Mouse (Mus musculus) CD4-positive, CD25-positive, alpha-beta regulatory T cell, adult 4 months (primary cell): Measurements from ENCODE around the gene Kcnt2. TPM values are rescaled to one million over a fixed set of nuclear protein-coding genes. Genes with fewer than 3 reads are reported as not detected.

ENCODE experiments used
- ATAC-seq: one replicate; pipeline ENCODE4 v1.8.0; 2017
- polyA plus RNA-seq, 2 experiments: library from polyadenylated mRNA; unstranded; fragments of 100-300 nt; shearing (Covaris generic); gene quantifications; one replicate each; pipeline ENCODE4 v1.2.1; 2017

The Kcnt2 gene
- polyA plus RNA-seq, 2 experiments from 2014 or later: not detected

DNA sequence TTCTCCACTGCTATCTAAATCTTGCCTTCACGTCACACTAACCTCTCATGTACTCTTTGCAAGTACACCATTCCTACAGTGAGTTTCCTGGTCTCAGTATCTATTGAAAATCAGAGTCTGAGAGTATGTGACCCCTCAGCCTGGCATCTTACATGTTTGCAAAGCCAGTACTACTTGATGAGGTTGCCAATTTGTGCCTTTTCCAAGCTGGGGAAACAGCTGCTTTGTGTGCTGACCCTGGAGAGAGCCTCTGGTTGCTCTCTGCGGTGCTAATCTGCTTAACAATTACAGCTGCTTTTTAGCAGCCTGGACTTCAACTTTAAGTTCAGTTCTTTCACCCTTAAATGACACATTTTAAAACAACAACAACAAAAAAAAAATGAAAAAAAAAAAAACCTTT is 133.6 kb downstream of the Kcnt2 start:
- no peak for ATAC-seq

DNA sequence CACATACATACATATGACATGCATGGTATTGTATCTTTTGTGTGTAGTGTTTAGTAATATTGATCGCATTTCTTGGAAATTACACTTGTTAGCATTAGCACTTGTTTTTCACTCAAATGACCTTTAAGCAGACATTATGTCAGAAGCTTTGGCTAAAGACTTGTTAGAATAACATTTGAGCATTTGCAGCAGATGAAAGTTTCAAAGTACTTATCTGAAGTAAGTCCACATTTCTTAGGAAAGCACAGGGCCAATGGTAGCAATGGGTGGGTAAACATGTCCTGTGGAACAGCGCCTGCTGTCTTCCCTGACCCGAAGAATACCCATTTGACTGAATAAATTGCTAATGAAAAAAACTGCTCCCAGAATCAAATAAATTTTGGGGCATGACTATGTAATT is 135.1 kb downstream of the Kcnt2 start:
- no peak for ATAC-seq

DNA sequence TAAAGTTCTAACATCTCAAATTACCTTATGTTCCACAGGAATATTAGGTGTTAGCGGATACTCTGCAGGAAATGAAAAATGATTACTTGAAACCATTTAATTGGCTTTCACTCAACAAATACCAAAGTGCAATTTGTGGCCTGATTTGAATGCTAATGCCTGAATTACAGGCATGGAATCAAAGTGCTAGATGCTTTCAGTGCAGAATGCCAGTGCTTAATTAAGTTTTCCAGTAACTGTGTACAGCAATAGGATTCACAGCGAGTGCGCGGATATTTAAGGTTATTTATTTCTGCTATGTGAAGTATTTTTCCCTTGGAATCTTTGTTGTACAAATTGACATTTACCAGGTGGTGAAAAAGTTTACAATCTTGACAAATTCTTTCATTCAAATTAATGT is 144.3 kb downstream of the Kcnt2 start:
- no peak for ATAC-seq

DNA sequence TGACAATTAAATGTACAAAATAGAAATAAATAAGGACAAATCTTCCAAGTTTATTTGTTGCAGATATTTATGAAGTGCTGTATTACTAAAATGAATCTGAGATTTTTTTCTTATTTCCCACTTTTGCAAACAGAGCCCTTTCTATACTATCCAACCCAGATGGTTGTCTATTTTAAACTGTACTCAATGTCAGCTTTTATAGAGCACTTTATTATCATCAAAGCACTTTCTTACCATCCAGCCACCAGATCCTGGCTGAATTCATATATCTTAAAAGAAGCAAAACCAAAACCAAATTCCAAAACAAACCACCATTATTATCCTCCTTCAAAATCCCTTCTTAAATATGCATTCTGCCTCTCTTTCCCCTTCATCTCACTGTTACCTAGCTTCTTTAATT is 151.8 kb downstream of the Kcnt2 start:
- ATAC-seq: no peak

DNA sequence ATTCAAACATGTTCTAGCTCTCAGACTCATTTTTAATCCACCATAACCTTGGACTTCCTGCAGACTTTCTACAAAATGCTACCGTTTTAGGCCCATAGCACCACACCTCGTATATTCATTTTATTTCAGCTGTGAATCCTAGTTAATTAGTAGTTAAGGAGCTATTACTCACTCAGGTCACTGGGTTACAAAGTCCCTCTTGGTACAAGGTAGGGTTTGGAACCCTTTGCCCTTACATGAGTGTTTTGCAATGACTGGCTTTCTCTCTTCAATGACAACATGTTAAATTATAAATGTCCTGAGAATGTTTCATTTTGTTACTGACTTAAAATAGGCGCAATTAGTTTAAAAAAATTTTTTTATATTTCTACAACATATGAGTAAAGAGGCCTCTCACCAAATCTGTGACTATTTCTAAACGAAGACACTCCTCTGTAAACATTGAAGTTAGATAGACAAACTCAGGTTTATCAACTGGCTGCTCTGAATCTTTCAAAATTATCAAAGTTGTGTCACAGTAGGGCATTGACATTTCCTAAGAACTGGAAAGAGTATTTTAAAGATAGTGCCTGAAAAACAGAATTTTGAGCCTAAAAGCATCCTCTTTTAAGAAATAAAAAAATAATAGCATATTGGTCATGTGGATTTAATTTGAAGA is 160.8 kb downstream of the Kcnt2 start:
- no peak for ATAC-seq

DNA sequence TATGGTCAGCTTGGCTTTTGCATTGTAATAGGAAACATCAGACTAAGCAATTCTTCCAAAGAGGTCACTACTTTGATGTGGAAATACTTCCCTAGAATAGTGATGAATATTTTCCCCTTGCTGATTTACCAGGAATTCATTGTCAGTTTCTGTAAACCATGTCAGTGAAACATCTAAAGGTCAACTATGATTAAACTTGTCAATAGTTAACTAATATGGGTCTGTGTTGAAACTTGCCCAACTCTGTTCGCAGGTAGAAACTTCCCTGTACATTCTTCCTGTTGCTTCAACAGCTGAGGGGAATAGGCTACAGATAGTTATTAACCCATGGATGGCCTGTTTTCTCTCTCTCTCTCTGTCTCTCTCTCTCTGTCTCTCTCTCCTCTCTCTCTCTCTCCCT is 169.8 kb downstream of the Kcnt2 start:
- no peak for ATAC-seq

DNA sequence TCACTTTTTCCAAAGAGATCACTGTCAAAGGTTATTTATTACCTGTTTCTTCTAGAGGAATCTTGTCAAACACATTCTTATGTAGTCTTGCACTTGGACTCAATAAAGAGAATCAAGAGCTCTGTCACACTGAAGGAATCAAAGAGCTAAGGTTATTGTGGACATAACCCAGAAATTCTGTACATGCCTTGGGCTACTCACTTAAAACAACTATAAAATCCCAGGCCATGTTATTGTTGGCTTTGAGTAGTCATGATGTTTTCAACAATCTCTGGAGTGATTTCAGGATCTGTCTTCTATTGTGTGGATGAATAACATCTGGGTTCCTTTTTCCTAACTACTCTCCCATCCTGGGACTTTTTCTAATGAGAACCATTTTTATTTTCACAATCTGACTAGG is 177.0 kb downstream of the Kcnt2 start:
- ATAC-seq: no peak

DNA sequence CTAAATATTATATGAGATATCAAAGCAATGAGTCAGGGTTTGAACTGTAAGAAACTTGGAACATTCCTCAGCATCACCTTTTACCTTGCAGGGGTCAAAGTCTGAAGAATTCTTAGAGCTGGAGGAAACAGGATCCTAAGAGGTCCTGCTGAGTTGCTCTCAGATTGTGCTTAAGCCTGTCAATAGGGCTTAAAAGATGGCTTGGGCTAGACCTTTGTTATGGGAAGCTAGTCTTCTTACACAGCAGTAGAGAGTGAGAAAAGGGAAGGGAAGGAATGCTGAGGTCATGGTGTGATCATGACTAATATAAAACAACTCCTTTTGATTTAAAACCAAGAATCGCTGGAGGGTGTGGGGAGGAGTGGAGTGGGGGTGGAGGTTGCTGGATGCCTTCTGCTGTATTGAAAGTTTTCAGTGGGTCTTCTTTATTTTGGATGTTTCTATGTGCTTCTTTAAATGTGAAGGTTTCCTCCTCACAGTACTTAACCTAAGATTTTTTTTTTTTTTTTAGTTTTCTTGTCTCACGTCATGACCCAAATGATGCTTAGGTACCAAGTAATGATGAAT is 183.4 kb downstream of the Kcnt2 start:
- no peak for ATAC-seq

DNA sequence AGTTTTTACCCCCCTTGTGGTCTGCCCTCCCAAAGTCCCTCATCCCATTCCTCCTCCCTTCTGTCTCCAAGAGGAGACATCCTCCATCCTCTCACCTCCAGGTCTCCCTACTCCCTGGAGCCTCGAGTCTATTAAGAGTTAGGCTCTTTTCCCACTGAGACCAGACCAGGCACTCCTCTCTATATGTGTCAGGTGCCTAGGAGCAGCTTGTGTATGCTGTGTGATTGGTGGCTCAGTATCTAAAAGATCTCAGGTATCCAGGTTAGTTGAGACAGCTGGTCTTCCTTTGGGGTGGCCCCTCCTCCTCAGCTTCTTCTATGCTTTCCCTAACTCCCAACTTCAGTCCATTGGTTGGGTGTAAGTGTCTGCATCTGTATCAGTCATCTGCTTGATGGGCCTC is 186.1 kb downstream of the Kcnt2 start:
- no peak for ATAC-seq

DNA sequence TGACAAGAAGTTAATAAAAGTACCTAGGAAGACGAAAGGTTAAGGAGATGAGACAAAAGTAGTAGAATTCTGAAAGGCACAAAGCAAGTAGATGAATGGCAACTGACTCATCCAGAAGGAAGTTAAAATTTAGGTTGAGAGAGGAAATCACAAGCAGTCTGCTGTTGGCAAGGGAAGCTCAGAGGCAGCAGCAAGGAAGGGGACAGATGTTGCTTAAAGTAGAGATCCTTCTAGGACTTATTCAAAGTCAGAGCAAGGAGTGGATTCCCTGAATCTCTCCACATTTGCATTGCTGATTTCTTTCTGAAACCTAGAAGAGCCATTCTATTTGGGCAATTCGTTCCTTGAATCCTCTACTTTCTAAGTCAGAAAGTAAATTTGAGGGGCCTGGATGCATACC is 188.8 kb downstream of the Kcnt2 start:
- ATAC-seq: no peak

DNA sequence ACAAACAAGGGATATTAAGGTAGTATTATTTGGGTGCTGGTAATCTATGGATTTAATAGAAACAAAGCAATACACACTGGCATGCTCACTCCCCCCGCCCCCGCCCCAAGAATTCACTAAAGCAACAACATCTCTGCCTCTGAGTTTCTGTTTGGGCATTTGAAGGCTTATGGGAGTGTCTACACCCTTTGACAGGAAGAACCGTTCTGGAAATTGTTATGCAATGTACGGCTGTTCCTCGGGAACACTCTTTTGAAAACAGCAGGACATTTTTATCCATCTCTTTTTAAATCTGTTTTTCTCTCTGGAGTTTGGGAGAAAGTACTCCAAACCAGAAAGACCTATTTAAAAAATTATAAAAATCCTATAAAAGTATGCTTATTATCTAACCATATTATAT is 192.2 kb downstream of the Kcnt2 start:
- no peak for ATAC-seq

DNA sequence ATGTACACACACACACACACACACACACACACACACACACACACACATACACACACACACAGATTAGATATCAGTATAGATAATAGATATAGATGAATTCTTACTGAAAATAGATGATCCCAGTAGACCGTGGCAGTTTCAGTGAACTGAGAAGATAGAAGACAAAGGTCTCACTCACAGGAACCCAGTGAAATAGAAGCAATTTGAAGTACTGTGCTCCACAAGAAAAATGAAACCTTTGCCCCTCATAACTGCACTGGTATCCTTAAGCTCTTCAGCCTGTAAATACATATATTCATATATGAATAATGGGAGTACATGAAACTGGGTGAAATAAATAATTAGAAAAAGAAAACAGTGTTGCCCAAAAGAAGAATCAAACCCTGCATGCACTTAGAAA is 197.9 kb downstream of the Kcnt2 start:
- no peak for ATAC-seq

DNA sequence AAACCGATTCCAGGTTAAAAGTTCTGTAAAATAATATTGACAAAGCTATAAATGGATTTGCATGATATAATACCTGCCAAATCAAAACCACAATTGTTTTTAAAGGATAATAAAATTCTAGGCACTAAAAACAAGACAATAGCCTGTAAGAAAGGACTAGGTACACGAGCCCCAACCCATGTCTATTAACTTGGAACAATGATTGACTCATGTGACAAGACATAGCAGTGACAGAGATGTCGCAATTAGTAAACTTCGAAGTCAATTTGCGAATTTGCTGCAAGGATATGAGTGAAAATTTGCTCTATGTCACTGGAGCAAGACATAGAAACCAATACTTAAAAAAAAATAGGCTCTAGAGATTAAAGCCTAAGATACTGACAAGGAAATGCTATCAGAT is 198.4 kb downstream of the Kcnt2 start:
- ATAC-seq: no peak

DNA sequence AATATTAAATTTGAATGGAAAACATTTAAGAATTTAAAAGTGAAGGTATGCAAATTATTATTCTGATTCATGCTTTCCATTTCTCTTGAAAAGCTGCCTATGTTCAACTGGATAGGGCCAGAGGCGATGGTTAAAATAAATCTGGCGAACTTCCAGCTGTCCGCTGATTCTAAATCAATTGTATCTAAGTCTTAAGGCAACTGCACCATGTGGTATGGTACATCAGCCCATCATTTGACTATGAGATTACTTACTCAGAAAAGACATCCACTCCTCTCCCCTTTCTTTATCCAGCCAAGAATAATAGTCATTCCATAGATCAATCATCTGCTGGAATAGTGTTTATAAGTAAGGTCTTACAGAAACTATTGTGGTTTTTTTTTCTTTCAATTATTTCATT is 205.5 kb downstream of the Kcnt2 start:
- no peak for ATAC-seq

DNA sequence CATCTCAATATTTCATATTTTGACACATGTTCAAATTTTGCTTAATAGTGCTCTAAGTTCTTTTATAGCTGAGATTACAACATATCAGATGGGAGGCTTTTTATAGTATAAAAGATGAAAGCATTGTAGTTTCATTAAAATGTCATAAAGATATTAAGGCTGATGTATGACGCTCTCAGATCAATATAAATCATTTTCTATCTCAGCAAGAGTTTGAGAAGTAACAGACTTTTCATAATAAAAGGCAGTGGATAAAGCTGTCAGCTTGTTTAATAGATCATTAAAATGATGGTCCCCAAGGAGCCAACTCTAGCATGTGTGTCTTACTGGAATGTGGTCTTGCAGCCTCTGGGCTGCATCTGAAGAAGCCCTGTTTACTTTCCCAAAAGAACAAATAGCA is 206.0 kb downstream of the Kcnt2 start:
- no peak for ATAC-seq

DNA sequence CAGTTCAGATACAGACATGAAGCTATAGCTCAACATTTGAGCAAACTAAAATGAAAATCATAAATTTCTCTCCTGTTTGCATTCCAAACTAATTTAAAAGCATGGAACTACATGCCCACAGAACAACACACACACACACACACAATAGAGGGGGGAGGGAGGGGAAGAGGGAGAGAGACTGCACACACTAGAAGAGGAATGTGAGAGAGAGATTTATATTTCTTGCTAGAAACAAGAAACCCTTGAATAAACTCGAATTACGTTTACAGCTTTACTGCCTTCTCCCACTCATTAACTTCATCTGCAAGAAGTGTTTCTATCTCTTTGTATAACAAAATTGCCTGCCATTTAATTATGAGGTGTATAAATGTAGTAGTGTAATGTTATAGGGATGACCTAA is 209.9 kb downstream of the Kcnt2 start:
- ATAC-seq: no peak

DNA sequence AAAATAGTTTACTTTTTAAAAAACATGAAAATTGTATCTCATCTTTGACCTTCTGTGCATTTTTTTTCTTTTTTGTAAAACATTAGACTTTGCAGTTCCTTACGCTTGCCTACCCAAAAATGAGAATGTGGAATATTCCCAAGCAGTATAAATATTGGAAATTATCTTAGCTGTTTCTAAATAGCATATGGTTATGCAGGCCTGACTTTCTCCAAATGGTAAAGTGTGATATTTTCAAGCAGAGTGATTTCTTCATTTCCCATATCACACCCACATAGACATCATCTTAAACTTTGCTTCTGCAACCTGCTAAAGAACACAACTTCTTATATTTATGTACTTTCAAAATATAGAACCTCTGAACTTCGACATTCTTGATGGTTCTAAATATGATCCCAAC is 210.9 kb downstream of the Kcnt2 start:
- no peak for ATAC-seq

DNA sequence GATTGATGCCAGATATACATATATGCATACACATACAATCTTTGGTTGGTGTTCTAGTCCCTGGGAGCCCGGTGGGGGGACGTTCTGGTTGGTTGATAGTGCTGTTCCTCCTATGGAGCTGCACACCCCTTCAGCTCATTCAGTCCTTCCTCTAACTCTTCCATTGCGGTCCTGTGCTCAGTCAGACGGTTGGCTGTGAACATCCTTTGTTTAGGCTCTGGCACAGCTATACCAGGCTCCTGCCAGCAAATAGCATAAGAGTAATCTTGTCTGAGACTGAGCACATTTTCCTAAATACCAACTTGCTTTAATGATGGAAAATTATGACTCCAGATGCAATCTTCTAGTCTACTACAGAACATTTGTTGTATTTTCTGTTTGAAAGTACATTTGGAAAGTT is 222.4 kb downstream of the Kcnt2 start:
- no peak for ATAC-seq

DNA sequence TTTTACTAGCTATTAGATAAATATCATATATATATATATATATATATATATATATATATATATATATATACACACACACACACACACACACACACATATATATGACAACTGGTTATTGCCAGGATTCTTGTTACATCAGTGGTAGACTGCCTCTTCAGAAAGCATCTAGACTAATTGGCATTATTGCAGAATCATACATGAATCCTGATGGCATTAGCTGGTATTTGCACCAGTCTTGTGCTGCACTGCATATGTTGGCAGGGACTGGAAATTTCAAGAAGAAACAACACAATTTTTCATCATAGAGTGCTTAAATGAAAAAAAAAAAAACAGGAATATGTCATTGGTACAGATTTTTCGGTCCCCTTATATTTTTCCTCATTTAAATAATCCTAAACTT is 223.6 kb downstream of the Kcnt2 start:
- ATAC-seq: no peak

DNA sequence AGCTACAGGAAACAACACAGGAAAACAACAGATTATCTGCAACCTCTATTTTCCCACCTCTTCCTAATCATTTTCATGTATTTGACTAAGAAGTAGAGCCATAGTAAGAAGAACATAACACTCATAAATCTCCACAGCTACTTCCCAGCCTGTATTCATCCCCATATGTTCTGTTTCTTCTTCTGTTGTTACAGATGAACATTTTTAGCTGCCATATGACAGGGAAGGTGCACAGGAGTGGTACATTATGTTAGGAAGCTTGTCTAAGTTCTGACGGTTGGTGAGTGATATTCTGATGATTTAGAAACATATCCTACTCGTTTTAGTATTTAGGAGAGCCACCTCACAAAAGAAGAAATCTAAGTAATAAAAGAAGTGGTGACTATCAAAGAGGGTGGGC is 231.0 kb downstream of the Kcnt2 start:
- no peak for ATAC-seq

DNA sequence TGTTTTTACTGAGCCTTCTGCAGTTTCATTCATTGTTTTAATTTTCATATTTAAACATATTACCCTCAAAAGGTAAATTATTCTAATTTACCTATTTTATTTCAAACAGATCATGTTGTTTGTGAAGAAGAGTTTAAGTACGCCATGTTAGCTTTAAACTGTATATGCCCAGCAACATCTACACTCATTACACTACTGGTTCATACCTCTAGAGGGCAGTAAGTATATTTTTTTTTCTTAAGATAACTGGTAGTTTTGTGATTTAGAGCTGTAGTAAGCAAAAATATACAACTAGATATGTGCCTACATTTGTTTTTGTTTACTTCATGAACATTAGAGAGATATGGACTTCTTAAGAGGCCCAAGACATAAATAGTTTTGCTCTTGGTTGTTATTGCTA is 238.1 kb downstream of the Kcnt2 start:
- ATAC-seq: no peak

DNA sequence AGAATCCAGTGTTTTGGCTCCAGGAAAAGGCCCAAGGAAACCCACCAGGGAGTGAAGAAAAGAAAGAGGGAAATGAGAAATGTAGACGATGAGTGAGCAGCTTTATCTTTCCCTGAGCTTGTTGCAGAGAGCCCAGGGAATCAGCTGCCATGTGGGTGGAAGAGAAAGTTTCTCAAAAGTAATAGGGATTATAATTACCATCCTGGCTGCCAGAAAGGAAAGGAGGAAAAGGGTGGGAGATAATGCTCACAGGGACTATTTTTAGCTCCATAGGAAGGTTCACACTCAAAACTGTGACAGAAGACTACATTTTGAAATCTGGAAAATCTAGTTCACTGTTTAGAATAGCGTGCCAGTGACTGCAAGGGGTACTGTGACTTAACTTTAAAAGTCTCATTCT is 243.9 kb downstream of the Kcnt2 start:
- ATAC-seq: no peak

DNA sequence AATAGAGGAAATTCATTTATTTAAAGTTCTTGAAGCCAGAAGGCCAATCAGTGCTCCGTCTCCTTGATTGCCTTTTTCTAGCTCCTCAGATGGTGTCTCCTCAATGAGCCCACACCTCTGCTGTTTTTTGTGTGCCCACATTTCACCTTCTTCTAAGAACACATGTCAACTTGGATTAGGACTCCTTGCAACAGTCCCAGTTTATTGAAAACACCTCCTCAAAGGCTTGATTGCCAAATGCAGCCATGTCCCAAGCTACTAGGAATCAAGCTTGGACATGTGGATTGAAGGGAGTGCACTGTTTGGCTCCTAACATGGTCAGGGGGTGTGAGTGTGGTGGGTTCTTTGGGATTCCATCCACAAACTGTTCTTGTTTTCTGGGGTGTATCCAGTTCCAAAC is 245.4 kb downstream of the Kcnt2 start:
- ATAC-seq: no peak

DNA sequence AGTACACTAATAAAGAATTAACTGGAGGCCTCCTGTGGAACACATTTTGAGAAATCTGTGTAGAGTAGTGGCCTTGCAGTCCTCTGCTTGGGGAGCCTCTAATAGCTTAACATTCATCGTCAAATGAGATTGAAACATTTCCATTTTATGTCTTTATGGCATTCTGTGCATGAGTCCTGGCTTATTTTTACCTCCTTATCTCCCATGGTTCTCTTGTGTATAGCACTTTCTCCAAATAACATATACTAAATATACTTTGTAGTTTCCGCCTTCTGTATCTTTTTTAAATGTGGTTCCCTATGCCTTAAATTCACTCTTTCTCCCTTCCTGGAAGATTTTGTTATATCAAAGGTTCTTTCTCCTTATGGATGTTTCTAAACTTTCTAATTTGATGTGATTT is 246.3 kb downstream of the Kcnt2 start:
- no peak for ATAC-seq

DNA sequence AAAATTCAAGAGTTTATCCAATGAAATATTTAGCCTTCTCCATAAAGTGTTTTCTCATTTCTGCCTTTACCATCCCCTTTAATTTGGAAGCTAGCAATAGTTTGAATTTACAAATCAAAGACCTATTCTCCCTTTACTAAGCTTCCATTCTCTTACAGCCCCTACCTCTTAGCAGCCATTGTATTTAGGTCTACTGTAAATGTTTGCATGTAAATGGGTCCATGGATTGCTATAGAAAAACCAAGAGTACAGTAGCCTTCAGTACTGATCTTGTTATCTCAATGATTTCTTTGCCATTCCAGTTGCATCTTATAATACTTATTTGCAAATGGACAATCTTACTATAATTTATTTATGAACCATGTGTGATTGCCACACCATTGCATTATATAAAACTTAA is 267.5 kb downstream of the Kcnt2 start:
- ATAC-seq: no peak
